ENCODE assay signal across 7 mouse cellular contexts in genomic region chr13:21159475-21159819, GRCm38 (mm10). TPM values are rescaled to one million over a fixed set of nuclear protein-coding genes. Genes with fewer than 3 reads are reported as not detected.
DNase-seq lines count a peak whose midpoint lies in the region; ATAC-seq and TF ChIP-seq lines count a peak whose summit lies in the region.

No protein-coding gene starts in this region.

- DNase-seq in lung, postnatal 36 days = no peak
- DNase-seq in brain, embryonic 14.5 days (ENCODE audit: low read depth) = peak; percentile 58
- no peak for DNase-seq in liver, adult 2 months (ENCODE audit: extremely low read depth, low read depth, low spot score)
- DNase-seq in urinary bladder, postnatal 25 days (ENCODE audit: low spot score) = no peak

- H3K27ac ChIP-seq in lung, embryonic 16.5 days (ENCODE audit: low read length) = no peak overlapping the region
- peak overlapping the region; percentile 8; the same call in 1 of the 2 replicates for H3K27ac ChIP-seq in heart, embryonic 13.5 days (replicated peaks)
- no peak overlapping the region for H3K27ac ChIP-seq in liver, adult 2 months (replicated peaks; ENCODE audit: insufficient read depth, low read depth, low read length)
- no peak overlapping the region for H3K27ac ChIP-seq in small intestine, adult 2 months (ENCODE audit: insufficient read depth, low read depth, low read length)

- peak; percentile 15 for ATAC-seq in lung, embryonic 16.5 days (ENCODE audit: low read depth)
- ATAC-seq in heart, embryonic 13.5 days (ENCODE audit: extremely low read depth, insufficient number of reproducible peaks, low FRiP score, low TSS enrichment) = no peak

- no peaks in the 10 kb centered on the region for H3K9me3 ChIP-seq in lung, embryonic 16.5 days (ENCODE audit: control insufficient read depth, low read length)
- H3K9me3 ChIP-seq in heart, embryonic 13.5 days = no peaks in the 10 kb centered on the region

- under 1% methylated on average over 15 of the region's 15 CpGs for WGBS in lung, embryonic 16.5 days
- WGBS in heart, embryonic 13.5 days = under 1% methylated on average over 15 of the region's 15 CpGs
- under 1% methylated on average over 15 of the region's 15 CpGs for WGBS in liver, adult 2 months
- 2% methylated on average over 15 of the region's 15 CpGs for WGBS in small intestine, adult 2 months

- H3K4me2 ChIP-seq in lung, embryonic 16.5 days (ENCODE audit: low read depth, low read length) = peak overlapping the region; percentile 93
- H3K4me2 ChIP-seq in heart, embryonic 13.5 days = peak overlapping the region; percentile 88

- peak overlapping the region; percentile 86 for H3K4me3 ChIP-seq in lung, embryonic 16.5 days (ENCODE audit: low read length)
- peak overlapping the region; percentile 63 for H3K4me3 ChIP-seq in heart, embryonic 13.5 days
- peak overlapping the region; percentile 52 for H3K4me3 ChIP-seq in liver, adult 2 months (ENCODE audit: insufficient read depth, low read depth, low read length)
- peak overlapping the region; percentile 90 for H3K4me3 ChIP-seq in small intestine, adult 2 months (ENCODE audit: low read depth, low read length)

- no peaks in the 10 kb centered on the region for H3K79me2 ChIP-seq in liver, adult 2 months (ENCODE audit: control insufficient read depth, insufficient read depth, low read length)

- H3K36me3 ChIP-seq in lung, embryonic 16.5 days (ENCODE audit: control insufficient read depth, insufficient read depth, low read length) = no peaks in the 10 kb centered on the region
- no peaks in the 10 kb centered on the region for H3K36me3 ChIP-seq in heart, embryonic 13.5 days
- H3K36me3 ChIP-seq in liver, adult 2 months (ENCODE audit: control insufficient read depth, insufficient read depth, low read length) = no peaks in the 10 kb centered on the region
- H3K36me3 ChIP-seq in small intestine, adult 2 months (ENCODE audit: control insufficient read depth, insufficient read depth, low read length) = no peaks in the 10 kb centered on the region

- TF ChIP-seq CTCF in brain, embryonic 14.5 days (IDR thresholded peaks at IDR 0.05; ENCODE audit: borderline replicate concordance, extremely low read depth, insufficient read depth, insufficient read length) = no peak
- TF ChIP-seq CTCF in liver, adult 2 months (IDR thresholded peaks at IDR 0.05; ENCODE audit: low read depth, low read length) = no peak
- no peak for TF ChIP-seq CTCF in small intestine, adult 2 months (IDR thresholded peaks at IDR 0.05; ENCODE audit: extremely low read depth, insufficient read length, insufficient replicate concordance, low read depth, low read length)

- H3K27me3 ChIP-seq in lung, embryonic 16.5 days (ENCODE audit: control insufficient read depth, insufficient read depth, low read depth, low read length) = no peaks in the 10 kb centered on the region
- H3K27me3 ChIP-seq in heart, embryonic 13.5 days (replicated peaks) = 0 out of 2 replicates have a peak, but pooled peaks cover 9% of the 10 kb centered on the region
- no peaks in the 10 kb centered on the region for H3K27me3 ChIP-seq in liver, adult 2 months (ENCODE audit: control insufficient read depth, insufficient read depth, low read length)
- no peaks in the 10 kb centered on the region for H3K27me3 ChIP-seq in small intestine, adult 2 months (ENCODE audit: control insufficient read depth, insufficient read depth, low read length)

- peak overlapping the region; percentile 64 for H3K9ac ChIP-seq in lung, embryonic 16.5 days (ENCODE audit: low read length)
- H3K9ac ChIP-seq in heart, embryonic 13.5 days = peak overlapping the region; percentile 81
- peak overlapping the region; percentile 12 for H3K9ac ChIP-seq in liver, adult 2 months (ENCODE audit: low read depth, low read length)

- no peak for TF ChIP-seq POLR2A in brain, embryonic 14.5 days (IDR thresholded peaks at IDR 0.05; ENCODE audit: borderline replicate concordance, extremely low read depth, insufficient read depth, insufficient read length, poor library complexity, severe bottlenecking)
- no peak for TF ChIP-seq POLR2A in liver, adult 2 months (IDR thresholded peaks at IDR 0.05; ENCODE audit: extremely low read depth, insufficient read depth, low read length)
- no peak for TF ChIP-seq POLR2A in small intestine, adult 2 months (IDR thresholded peaks at IDR 0.05; ENCODE audit: low read depth, low read length)

- H3K4me1 ChIP-seq in lung, embryonic 16.5 days (replicated peaks; ENCODE audit: control insufficient read depth, insufficient read depth, low read length) = peaks cover 5% of the 10 kb centered on the region; the same call in 1 of the 2 replicates
- peaks cover 12% of the 10 kb centered on the region; the same call in 1 of the 2 replicates for H3K4me1 ChIP-seq in heart, embryonic 13.5 days
- 0 out of 2 replicates have a peak, but pooled peaks cover 2% of the 10 kb centered on the region for H3K4me1 ChIP-seq in liver, adult 2 months (ENCODE audit: control insufficient read depth, insufficient read depth, low read length)
- no peaks in the 10 kb centered on the region; the same call in 1 of the 2 replicates for H3K4me1 ChIP-seq in small intestine, adult 2 months (ENCODE audit: control insufficient read depth, insufficient read depth, insufficient read length, low read length)

RNA-seq across cellular contexts. Expression of gene Olfr1368, which starts 13.8 kb away (rescaled TPM):
- not detected in 2 replicates for polyA plus RNA-seq in lung, embryonic 16.5 days (2015; fragmentation: Nextera tagmentation; extraction: Ambion mirVana)
- polyA plus RNA-seq in brain, embryonic 14.5 days (2012; rRNA removed) = not detected in 2 replicates
- polyA plus RNA-seq in heart, embryonic 13.5 days (2015; fragmentation: Nextera tagmentation; extraction: Ambion mirVana) = not detected in 2 replicates
- total RNA-seq in liver, adult 2 months (2014; rRNA removed) = not detected in 2 replicates
- not detected in 2 replicates for polyA plus RNA-seq in liver, adult 2 months (2012; rRNA removed)
- polyA plus RNA-seq in small intestine, adult 2 months (2012; rRNA removed) = not detected in 2 replicates

RNA-seq across cellular contexts. Expression of gene Trim27, which starts 19.8 kb away (rescaled TPM):
- polyA plus RNA-seq in lung, embryonic 16.5 days (2015; fragmentation: Nextera tagmentation; extraction: Ambion mirVana) = 105 and 108 TPM in 2 replicates
- 67.8 and 78.2 TPM in 2 replicates for polyA plus RNA-seq in brain, embryonic 14.5 days (2012; rRNA removed)
- polyA plus RNA-seq in heart, embryonic 13.5 days (2015; fragmentation: Nextera tagmentation; extraction: Ambion mirVana) = 80.3 and 83.4 TPM in 2 replicates
- 9.4 and 16.4 TPM in 2 replicates for total RNA-seq in liver, adult 2 months (2014; rRNA removed)
- 33.9 and 39.5 TPM in 2 replicates for polyA plus RNA-seq in liver, adult 2 months (2012; rRNA removed)
- 34.0 and 46.4 TPM in 2 replicates for polyA plus RNA-seq in small intestine, adult 2 months (2012; rRNA removed)

RNA-seq across cellular contexts. Expression of gene Olfr263, which starts 30.0 kb away (rescaled TPM):
- polyA plus RNA-seq in lung, embryonic 16.5 days (2015; fragmentation: Nextera tagmentation; extraction: Ambion mirVana) = not detected in 2 replicates
- not detected in 2 replicates for polyA plus RNA-seq in brain, embryonic 14.5 days (2012; rRNA removed)
- polyA plus RNA-seq in heart, embryonic 13.5 days (2015; fragmentation: Nextera tagmentation; extraction: Ambion mirVana) = not detected in 2 replicates
- not detected in 2 replicates for total RNA-seq in liver, adult 2 months (2014; rRNA removed)
- not detected in 2 replicates for polyA plus RNA-seq in liver, adult 2 months (2012; rRNA removed)
- polyA plus RNA-seq in small intestine, adult 2 months (2012; rRNA removed) = not detected in 2 replicates

RNA-seq across cellular contexts. Expression of gene Olfr1369-ps1, which starts 48.2 kb away (rescaled TPM):
- not detected in 2 replicates for polyA plus RNA-seq in lung, embryonic 16.5 days (2015; fragmentation: Nextera tagmentation; extraction: Ambion mirVana)
- not detected in 2 replicates for polyA plus RNA-seq in brain, embryonic 14.5 days (2012; rRNA removed)
- 0.04 TPM in 1 of 2 replicates, not detected in the other for polyA plus RNA-seq in heart, embryonic 13.5 days (2015; fragmentation: Nextera tagmentation; extraction: Ambion mirVana)
- total RNA-seq in liver, adult 2 months (2014; rRNA removed) = not detected in 2 replicates
- polyA plus RNA-seq in liver, adult 2 months (2012; rRNA removed) = not detected in 2 replicates
- not detected in 2 replicates for polyA plus RNA-seq in small intestine, adult 2 months (2012; rRNA removed)

Comparison
In these comparisons a context has a peak if more than half of its experiments do, and no peak if none do; other contexts are left out.
1. H3K9ac ChIP-seq: peak in every context shown above with its lines; median percentile 81 in heart, embryonic 13.5 days; 64 in lung, embryonic 16.5 days; 12 in liver, adult 2 months.